Mouse (Mus musculus) lung, embryonic 16.5 days (tissue): ENCODE results near the gene Dmrta1. TPM values are rescaled to one million over a fixed set of nuclear protein-coding genes. Genes with fewer than 3 reads are reported as not detected.

Experiments used
- ATAC-seq: fragments of 200-750 bp; cut with Nextera tagmentation; 2 replicates; pipeline ENCODE4 v1.8.0; 2017; ENCODE audit warnings: low read depth, mild to moderate bottlenecking, moderate library complexity
- H3K27ac ChIP-seq: fragments of 300-500 bp; sonication (generic); 2 replicates; pipeline ENCODE4 v1.5.1; 2014; ENCODE audit warnings: mild to moderate bottlenecking, control low read depth, low read length
- H3K27me3 ChIP-seq: fragments of 300-500 bp; sonication (generic); 2 replicates; pipeline ENCODE4 v1.6.1; 2014; ENCODE audit warnings: low read depth, low read length, mixed read lengths; ENCODE audit not compliant: control insufficient read depth, insufficient read depth
- H3K36me3 ChIP-seq: fragments of 300-500 bp; sonication (generic); 2 replicates; pipeline ENCODE4 v1.6.1; 2014; ENCODE audit warnings: low read length; ENCODE audit not compliant: control insufficient read depth, insufficient read depth
- H3K4me1 ChIP-seq: fragments of 300-500 bp; sonication (generic); replicated peaks from 2 replicates; pipeline ENCODE4 v1.6.1; 2014; ENCODE audit warnings: low read length, mixed read lengths; ENCODE audit not compliant: control insufficient read depth, insufficient read depth
- H3K4me2 ChIP-seq: fragments of 300-500 bp; sonication (generic); 2 replicates; pipeline ENCODE4 v1.6.1; 2014; ENCODE audit warnings: low read depth, low read length, control low read depth
- H3K4me3 ChIP-seq: fragments of 300-500 bp; sonication (generic); 2 replicates; pipeline ENCODE4 v1.5.1; 2014; ENCODE audit warnings: mild to moderate bottlenecking, low read length, control low read depth
- H3K9ac ChIP-seq: fragments of 300-500 bp; sonication (generic); 2 replicates; pipeline ENCODE4 v1.6.1; 2014; ENCODE audit warnings: low read length, control low read depth
- H3K9me3 ChIP-seq: fragments of 300-500 bp; sonication (generic); 2 replicates; pipeline ENCODE4 v1.6.1; 2016; ENCODE audit warnings: low read length; ENCODE audit not compliant: control insufficient read depth
- WGBS: fragments of 180-500 bp; shearing (Covaris S2); extraction: QIAGEN DNeasy Blood & Tissue Kit; methylation state at CpG from one replicate; pipeline ENCODE4 v1.1.7; 2014; 5-methylcytosine and 5-hydroxymethylcytosine counted together
- polyA plus RNA-seq: library from polyadenylated mRNA; unstranded; fragments of >200 nt; fragmentation: Nextera tagmentation; extraction: Ambion mirVana; gene quantifications from 2 replicates; pipeline ENCODE4 v1.2.1, GENCODE M21; 2015

The Dmrta1 gene
- polyA plus RNA-seq, 1 experiment from 2014 or later: not detected

- Histone ChIP-seq H3K4me3 (no peak overlapping the region), H3K9ac (no peak overlapping the region), H3K27me3 (no peaks in the 10 kb centered on the region), H3K36me3 (no peaks in the 10 kb centered on the region), H3K4me2 (no peak overlapping the region), H3K27ac (no peak overlapping the region), H3K4me1 (no peaks in the 10 kb centered on the region), H3K9me3 (no peaks in the 10 kb centered on the region)
- WGBS: 79% methylated on average over 3 of the region's 3 CpGs
- ATAC-seq: no peak
These were observed 4.5 kb upstream of the Dmrta1 start for GRCm38 (mm10) chr4:89674711-89675110.

GRCm38 (mm10) chr4:89677903-89678302 is 1.3 kb upstream of the Dmrta1 start:
- no peaks in the 10 kb centered on the region for H3K27me3 ChIP-seq
- no peak overlapping the region for H3K4me3 ChIP-seq
- no peaks in the 10 kb centered on the region for H3K36me3 ChIP-seq
- ATAC-seq: no peak
- WGBS: 72% methylated on average over 7 of the region's 7 CpGs
- H3K4me2 ChIP-seq: no peak overlapping the region
- no peak overlapping the region for H3K9ac ChIP-seq
- no peaks in the 10 kb centered on the region for H3K9me3 ChIP-seq
- H3K4me1 ChIP-seq: no peaks in the 10 kb centered on the region
- H3K27ac ChIP-seq: no peak overlapping the region

GRCm38 (mm10) chr4:89678713-89679112 is 523 bp upstream of the Dmrta1 start:
- Histone ChIP-seq H3K4me1 (no peaks in the 10 kb centered on the region), H3K27ac (no peak overlapping the region), H3K27me3 (no peaks in the 10 kb centered on the region), H3K4me3 (no peak overlapping the region), H3K36me3 (no peaks in the 10 kb centered on the region), H3K9ac (no peak overlapping the region), H3K9me3 (no peaks in the 10 kb centered on the region), H3K4me2 (no peak overlapping the region)
- 37% methylated on average over 5 of the region's 5 CpGs for WGBS
- no peak for ATAC-seq

DNA sequence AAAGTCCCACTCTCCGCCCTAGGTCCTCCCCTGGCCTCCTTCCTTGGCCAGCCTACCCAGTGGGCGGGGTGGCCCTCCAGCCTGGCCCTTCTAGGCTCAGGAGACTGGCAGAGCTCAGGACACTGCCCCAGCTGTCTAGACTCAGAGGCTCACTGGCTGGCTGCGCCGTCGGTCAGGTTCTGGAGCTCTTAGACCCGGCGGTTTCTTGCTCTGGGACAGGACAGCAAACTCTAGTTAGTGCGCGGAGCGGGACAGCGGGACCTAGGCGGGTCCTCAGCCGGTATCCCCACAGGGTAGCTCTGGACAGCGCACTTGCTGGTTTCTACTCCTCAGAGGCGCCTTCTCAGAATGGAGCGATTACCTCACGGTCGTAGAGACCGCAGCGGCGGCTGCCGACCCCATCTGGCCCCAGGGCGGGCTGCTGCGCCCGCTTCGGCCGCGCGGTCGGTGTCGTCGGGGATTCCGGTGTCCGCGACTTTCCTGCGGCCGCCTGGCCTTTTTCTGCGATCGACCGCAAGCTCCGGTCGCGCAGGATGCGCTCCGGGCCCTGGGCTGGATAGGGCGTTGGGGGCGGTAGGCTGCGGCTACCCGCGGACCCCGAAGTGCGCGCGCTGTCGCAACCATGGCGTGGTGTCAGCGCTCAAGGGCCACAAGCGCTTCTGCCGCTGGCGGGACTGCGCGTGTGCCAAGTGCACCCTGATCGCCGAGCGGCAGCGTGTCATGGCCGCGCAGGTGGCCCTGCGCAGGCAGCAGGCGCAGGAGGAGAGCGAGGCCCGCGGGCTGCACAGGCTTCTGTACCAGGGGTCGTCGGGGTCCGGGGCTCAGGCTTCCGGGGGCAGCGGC is 8.9 kb downstream of the Dmrta1 start:
- no peaks in the 10 kb centered on the region for H3K36me3 ChIP-seq
- peaks cover 5% of the 10 kb centered on the region; the same call in 1 of the 2 replicates for H3K4me1 ChIP-seq
- peak overlapping the region; percentile 67 for H3K4me2 ChIP-seq
- no peak overlapping the region for H3K9ac ChIP-seq
- no peak overlapping the region for H3K27ac ChIP-seq
- WGBS: under 1% methylated on average over 78 of the region's 78 CpGs
- H3K4me3 ChIP-seq: peak overlapping the region; percentile 47
- ATAC-seq: peak; percentile 71
- H3K27me3 ChIP-seq: peaks cover 36% of the 10 kb centered on the region
- H3K9me3 ChIP-seq: no peaks in the 10 kb centered on the region

DNA sequence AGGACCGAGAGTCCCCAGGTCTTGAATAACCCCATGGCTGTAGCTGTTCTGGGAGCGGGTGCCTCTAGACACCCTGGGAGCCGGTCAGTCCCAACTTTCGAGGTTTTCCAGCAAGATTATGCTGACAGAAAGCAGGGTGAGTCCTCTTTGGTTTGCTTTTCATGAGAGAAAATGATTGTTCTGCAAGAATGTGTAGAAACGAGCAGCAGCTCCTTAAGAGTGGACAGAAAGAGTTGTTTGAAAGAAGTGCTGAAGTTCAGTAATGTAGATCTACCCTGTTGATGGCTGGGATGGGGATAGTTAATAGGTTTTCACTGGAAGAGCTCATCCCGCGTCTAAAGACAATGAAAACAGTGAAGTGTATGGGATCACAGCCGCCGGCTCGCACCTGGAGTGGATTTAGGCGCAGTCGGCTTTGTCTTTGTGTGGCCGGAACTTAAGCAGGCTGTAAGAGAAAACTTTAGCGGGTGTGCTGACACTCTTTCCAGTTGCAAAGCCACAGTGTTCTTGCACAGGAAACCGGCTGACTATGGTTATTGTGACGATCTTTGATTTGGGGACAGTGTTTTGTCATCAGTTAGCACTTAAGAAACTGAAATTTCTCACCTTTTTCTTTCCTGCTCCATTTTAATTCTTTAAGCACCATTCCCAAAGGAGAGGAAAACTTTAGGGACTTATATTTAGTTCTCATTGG is 9.7 kb downstream of the Dmrta1 start:
- Histone ChIP-seq H3K4me3 (peak overlapping the region; percentile 47), H3K9me3 (no peaks in the 10 kb centered on the region), H3K27ac (no peak overlapping the region), H3K4me1 (peaks cover 5% of the 10 kb centered on the region; the same call in 1 of the 2 replicates), H3K9ac (no peak overlapping the region), H3K27me3 (peaks cover 36% of the 10 kb centered on the region), H3K36me3 (no peaks in the 10 kb centered on the region), H3K4me2 (peak overlapping the region; percentile 67)
- no peak for ATAC-seq
- 3% methylated on average over 16 of the region's 16 CpGs for WGBS

- no peak for ATAC-seq
- Histone ChIP-seq H3K4me2 (no peak overlapping the region), H3K27me3 (peaks cover 30% of the 10 kb centered on the region), H3K36me3 (no peaks in the 10 kb centered on the region), H3K27ac (no peak overlapping the region), H3K4me3 (no peak overlapping the region), H3K4me1 (peaks cover 5% of the 10 kb centered on the region; the same call in 1 of the 2 replicates), H3K9me3 (no peaks in the 10 kb centered on the region), H3K9ac (no peak overlapping the region)
- WGBS: 73% methylated on average over 6 of the region's 6 CpGs
These were observed 12.7 kb downstream of the Dmrta1 start for GRCm38 (mm10) chr4:89691936-89692335.

GRCm38 (mm10) chr4:89692780-89693179 is 13.5 kb downstream of the Dmrta1 start:
- WGBS: 28% methylated on average over 1 of the region's 1 CpGs
- ATAC-seq: no peak
- H3K4me2 ChIP-seq: no peak overlapping the region
- H3K9ac ChIP-seq: no peak overlapping the region
- H3K27ac ChIP-seq: no peak overlapping the region
- H3K4me1 ChIP-seq: peaks cover 5% of the 10 kb centered on the region; the same call in 1 of the 2 replicates
- H3K36me3 ChIP-seq: no peaks in the 10 kb centered on the region
- peaks cover 22% of the 10 kb centered on the region for H3K27me3 ChIP-seq
- H3K4me3 ChIP-seq: no peak overlapping the region
- H3K9me3 ChIP-seq: no peaks in the 10 kb centered on the region

DNA sequence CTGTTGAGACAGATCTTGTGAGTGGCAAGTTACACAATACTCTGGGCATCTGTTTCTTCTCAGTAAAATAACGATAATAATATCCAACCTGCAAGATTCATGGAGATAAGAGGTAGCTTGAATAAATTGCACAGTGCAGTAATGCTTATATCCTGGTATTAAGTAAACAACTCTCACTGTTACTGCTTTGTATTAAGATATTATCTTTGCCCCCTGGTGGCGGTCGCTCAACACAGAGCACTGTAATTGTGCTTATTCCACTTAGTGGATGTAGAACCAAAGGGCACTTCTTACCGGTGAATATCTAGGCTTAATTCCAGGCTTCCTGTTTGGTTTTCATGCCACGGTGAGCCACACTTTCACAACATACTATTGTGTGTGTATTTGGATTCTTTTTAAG is 16.4 kb downstream of the Dmrta1 start:
- Histone ChIP-seq H3K4me1 (no peaks in the 10 kb centered on the region), H3K4me3 (no peak overlapping the region), H3K36me3 (no peaks in the 10 kb centered on the region), H3K27me3 (peaks cover 2% of the 10 kb centered on the region; the same call in 1 of the 2 replicates), H3K9ac (no peak overlapping the region), H3K9me3 (no peaks in the 10 kb centered on the region), H3K4me2 (no peak overlapping the region), H3K27ac (no peak overlapping the region)
- ATAC-seq: no peak
- whole genome bisulfite sequencing: 60% methylated on average over 5 of the region's 5 CpGs

DNA sequence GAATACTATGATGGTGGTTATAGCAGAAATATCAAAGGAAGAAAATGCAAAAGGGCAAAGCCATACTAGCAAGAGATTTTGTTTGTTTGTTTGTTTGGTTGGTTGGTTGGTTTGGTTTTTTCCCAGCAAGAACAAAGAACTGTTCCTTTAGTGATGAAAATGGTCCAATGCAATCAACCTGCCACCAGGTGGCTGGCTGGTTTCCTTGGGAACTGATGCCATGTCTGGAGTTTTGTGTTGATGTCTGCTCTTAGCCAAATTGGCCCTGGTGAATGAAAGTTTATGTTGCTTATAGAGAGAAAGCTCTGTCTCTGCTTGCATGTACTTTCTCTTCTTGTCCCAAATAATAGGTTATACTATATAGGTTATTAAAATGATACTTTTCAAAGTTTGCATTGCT is 18.7 kb downstream of the Dmrta1 start:
- H3K36me3 ChIP-seq: no peaks in the 10 kb centered on the region

More for the DNA sequence above, 18.7 kb downstream of the Dmrta1 start:
- no peaks in the 10 kb centered on the region for H3K27me3 ChIP-seq
- H3K27ac ChIP-seq: no peak overlapping the region
- H3K4me2 ChIP-seq: no peak overlapping the region
- no peak for ATAC-seq
- no peak overlapping the region for H3K4me3 ChIP-seq
- no peaks in the 10 kb centered on the region for H3K4me1 ChIP-seq
- no peaks in the 10 kb centered on the region for H3K9me3 ChIP-seq
- no peak overlapping the region for H3K9ac ChIP-seq
